Mouse (Mus musculus): ENCODE results near the gene Bet1l.
A peak's percentile ranks its signal among the peaks of the same experiment; 100 is the strongest.

Gene Bet1l

GRCm38 (mm10) chr7:140855181-140855580 is 2.2 kb downstream of the Bet1l start:
- H3K4me3 ChIP-seq (replicated peaks; ENCODE audit: low read length) = peak overlapping the region; percentile 90
- peaks cover 82% of the 10 kb centered on the region for H3K4me1 ChIP-seq (replicated peaks; ENCODE audit: low read depth, low read length)
- TF ChIP-seq NANOG (IDR thresholded peaks at IDR 0.05; ENCODE audit: borderline replicate concordance, low read length) (no peak), POU5F1 (IDR thresholded peaks at IDR 0.05; ENCODE audit: borderline replicate concordance, low read length) (no peak), CTCF (conservative IDR thresholded peaks at IDR 0.05; ENCODE audit: low read length) (no peak)
- H3K9me3 ChIP-seq (ENCODE audit: low read length) = no peaks in the 10 kb centered on the region
- no peaks in the 10 kb centered on the region for H3K27me3 ChIP-seq (ENCODE audit: insufficient read depth, low read length)
- H3K36me3 ChIP-seq (ENCODE audit: insufficient read depth, low read length) = peaks cover 75% of the 10 kb centered on the region

GRCm38 (mm10) chr7:140854483-140854882 is 2.9 kb downstream of the Bet1l start:
- no peak for TF ChIP-seq CTCF (conservative IDR thresholded peaks at IDR 0.05; ENCODE audit: low read length)
- no peak for TF ChIP-seq NANOG (IDR thresholded peaks at IDR 0.05; ENCODE audit: borderline replicate concordance, low read length)
- no peak for TF ChIP-seq POU5F1 (IDR thresholded peaks at IDR 0.05; ENCODE audit: borderline replicate concordance, low read length)
- Histone ChIP-seq H3K9me3 (ENCODE audit: low read length) (no peaks in the 10 kb centered on the region), H3K4me3 (replicated peaks; ENCODE audit: low read length) (peak overlapping the region; percentile 90), H3K4me1 (replicated peaks; ENCODE audit: low read depth, low read length) (peaks cover 81% of the 10 kb centered on the region), H3K36me3 (ENCODE audit: insufficient read depth, low read length) (peaks cover 68% of the 10 kb centered on the region), H3K27me3 (ENCODE audit: insufficient read depth, low read length) (no peaks in the 10 kb centered on the region)

- no peaks in the 10 kb centered on the region for H3K9me3 ChIP-seq (ENCODE audit: low read length)
- TF ChIP-seq NANOG (IDR thresholded peaks at IDR 0.05; ENCODE audit: borderline replicate concordance, low read length) (no peak), CTCF (conservative IDR thresholded peaks at IDR 0.05; ENCODE audit: low read length) (no peak), POU5F1 (IDR thresholded peaks at IDR 0.05; ENCODE audit: borderline replicate concordance, low read length) (no peak)
- H3K4me3 ChIP-seq (replicated peaks; ENCODE audit: low read length) = peak overlapping the region; percentile 90
- H3K36me3 ChIP-seq (ENCODE audit: insufficient read depth, low read length) = peaks cover 57% of the 10 kb centered on the region
- peaks cover 74% of the 10 kb centered on the region for H3K4me1 ChIP-seq (replicated peaks; ENCODE audit: low read depth, low read length)
- H3K27me3 ChIP-seq (ENCODE audit: insufficient read depth, low read length) = no peaks in the 10 kb centered on the region
These were observed 4.0 kb downstream of the Bet1l start for GRCm38 (mm10) chr7:140853386-140853785.

GRCm38 (mm10) chr7:140851916-140852315 is 5.5 kb downstream of the Bet1l start:
- H3K4me1 ChIP-seq (replicated peaks; ENCODE audit: low read depth, low read length) = peaks cover 79% of the 10 kb centered on the region
- H3K4me3 ChIP-seq (replicated peaks; ENCODE audit: low read length) = no peak overlapping the region
- H3K27me3 ChIP-seq (ENCODE audit: insufficient read depth, low read length) = no peaks in the 10 kb centered on the region; the same call in 1 of the 2 replicates
- H3K36me3 ChIP-seq (ENCODE audit: insufficient read depth, low read length) = peaks cover 52% of the 10 kb centered on the region
- H3K9me3 ChIP-seq (ENCODE audit: low read length) = no peaks in the 10 kb centered on the region
- no peak for TF ChIP-seq NANOG (IDR thresholded peaks at IDR 0.05; ENCODE audit: borderline replicate concordance, low read length)
- no peak for TF ChIP-seq CTCF (conservative IDR thresholded peaks at IDR 0.05; ENCODE audit: low read length)
- no peak for TF ChIP-seq POU5F1 (IDR thresholded peaks at IDR 0.05; ENCODE audit: borderline replicate concordance, low read length)

- Histone ChIP-seq H3K4me3 (replicated peaks; ENCODE audit: low read length) (no peak overlapping the region), H3K36me3 (ENCODE audit: insufficient read depth, low read length) (peaks cover 32% of the 10 kb centered on the region), H3K27me3 (ENCODE audit: insufficient read depth, low read length) (peaks cover 5% of the 10 kb centered on the region; the same call in 1 of the 2 replicates), H3K4me1 (replicated peaks; ENCODE audit: low read depth, low read length) (peaks cover 88% of the 10 kb centered on the region), H3K9me3 (ENCODE audit: low read length) (no peaks in the 10 kb centered on the region)
- no peak for TF ChIP-seq CTCF (conservative IDR thresholded peaks at IDR 0.05; ENCODE audit: low read length)
- no peak for TF ChIP-seq NANOG (IDR thresholded peaks at IDR 0.05; ENCODE audit: borderline replicate concordance, low read length)
- TF ChIP-seq POU5F1 (IDR thresholded peaks at IDR 0.05; ENCODE audit: borderline replicate concordance, low read length) = no peak
These were observed 8.8 kb downstream of the Bet1l start for GRCm38 (mm10) chr7:140848591-140848990.

GRCm38 (mm10) chr7:140847755-140848580 is 9.4 kb downstream of the Bet1l start, which contains the start of gene Odf3:
TSS of gene Odf3 (plus strand) at chr7:140847805.
- peaks cover 86% of the 10 kb centered on the region for H3K4me1 ChIP-seq (replicated peaks; ENCODE audit: low read depth, low read length)
- H3K27me3 ChIP-seq (ENCODE audit: insufficient read depth, low read length) = peaks cover 9% of the 10 kb centered on the region; the same call in 1 of the 2 replicates
- H3K36me3 ChIP-seq (ENCODE audit: insufficient read depth, low read length) = peaks cover 25% of the 10 kb centered on the region
- no peaks in the 10 kb centered on the region for H3K9me3 ChIP-seq (ENCODE audit: low read length)
- H3K4me3 ChIP-seq (replicated peaks; ENCODE audit: low read length) = no peak within 1 kb of the TSS
- TF ChIP-seq CTCF (conservative IDR thresholded peaks at IDR 0.05; ENCODE audit: low read length) (no peak), NANOG (IDR thresholded peaks at IDR 0.05; ENCODE audit: borderline replicate concordance, low read length) (no peak), POU5F1 (IDR thresholded peaks at IDR 0.05; ENCODE audit: borderline replicate concordance, low read length) (no peak)

GRCm38 (mm10) chr7:140846676-140847075 is 10.7 kb downstream of the Bet1l start:
- Histone ChIP-seq H3K4me1 (replicated peaks; ENCODE audit: low read depth, low read length) (peaks cover 86% of the 10 kb centered on the region), H3K4me3 (replicated peaks; ENCODE audit: low read length) (0 out of 2 replicates have a peak overlapping the region, but pooled peaks have one; percentile 1)
- TF ChIP-seq NANOG (IDR thresholded peaks at IDR 0.05; ENCODE audit: borderline replicate concordance, low read length) = no peak
- no peak for TF ChIP-seq CTCF (conservative IDR thresholded peaks at IDR 0.05; ENCODE audit: low read length)
- no peak for TF ChIP-seq POU5F1 (IDR thresholded peaks at IDR 0.05; ENCODE audit: borderline replicate concordance, low read length)

GRCm38 (mm10) chr7:140845683-140846082 is 11.7 kb downstream of the Bet1l start:
- peak overlapping the region; percentile 10; the same call in 1 of the 2 replicates for H3K4me3 ChIP-seq (replicated peaks; ENCODE audit: low read length)
- no peak for TF ChIP-seq NANOG (IDR thresholded peaks at IDR 0.05; ENCODE audit: borderline replicate concordance, low read length)
- TF ChIP-seq CTCF (conservative IDR thresholded peaks at IDR 0.05; ENCODE audit: low read length) = peak; percentile 29
- peaks cover 16% of the 10 kb centered on the region; the same call in 1 of the 2 replicates for H3K27me3 ChIP-seq (ENCODE audit: insufficient read depth, low read length)
- no peaks in the 10 kb centered on the region for H3K9me3 ChIP-seq (ENCODE audit: low read length)
- H3K4me1 ChIP-seq (replicated peaks; ENCODE audit: low read depth, low read length) = peaks cover 88% of the 10 kb centered on the region
- peaks cover 4% of the 10 kb centered on the region; the same call in 1 of the 2 replicates for H3K36me3 ChIP-seq (ENCODE audit: insufficient read depth, low read length)

More at GRCm38 (mm10) chr7:140846676-140847075, 10.7 kb downstream of the Bet1l start:
- peaks cover 12% of the 10 kb centered on the region for H3K36me3 ChIP-seq (ENCODE audit: insufficient read depth, low read length)
- H3K27me3 ChIP-seq (ENCODE audit: insufficient read depth, low read length) = peaks cover 16% of the 10 kb centered on the region; the same call in 1 of the 2 replicates
- H3K9me3 ChIP-seq (ENCODE audit: low read length) = no peaks in the 10 kb centered on the region

All from E14TG2a.4 (cell line).